ENCODE assay signal across 34 mouse cellular contexts in genomic region chr9:59307890-59308289, GRCm38 (mm10).
"Had no signal": no experiment of that assay in that cellular context is flagged by ENCODE, and none has a peak within 500 bp of the region (broad histone marks: within the 10 kb centered on the region; RNA-seq: fewer than 3 reads in every experiment).

No protein-coding gene starts in this region.

- H3K4me1 ChIP-seq: heart, embryonic 10.5 days; hindbrain, embryonic 10.5 days; hindbrain, embryonic 13.5 days; hindbrain, embryonic 15.5 days; intestine, embryonic 15.5 days; kidney, embryonic 15.5 days had no signal

- ATAC-seq: hindbrain, embryonic 16.5 days; hindbrain, postnatal 0 days; inflammation-experienced regulatory T-cells, adult 6 months; intestine, embryonic 15.5 days; intestine, embryonic 16.5 days; intestine, postnatal 0 days had no signal

- H3K27ac ChIP-seq: heart, embryonic 10.5 days; heart, embryonic 13.5 days; heart, embryonic 15.5 days; hindbrain, embryonic 10.5 days; hindbrain, embryonic 13.5 days; hindbrain, embryonic 14.5 days; hindbrain, embryonic 15.5 days; hindbrain, postnatal 0 days; intestine, embryonic 15.5 days; kidney, embryonic 15.5 days; kidney, postnatal 0 days; layer of hippocampus, adult 2 months; left cerebral cortex, adult 2 months had no signal

- H3K27me3 ChIP-seq: heart, embryonic 13.5 days; heart, embryonic 15.5 days; hindbrain, embryonic 13.5 days; hindbrain, embryonic 15.5 days; intestine, embryonic 15.5 days; kidney, embryonic 15.5 days had no signal

- H3K9ac ChIP-seq: heart, embryonic 13.5 days; heart, embryonic 15.5 days; hindbrain, embryonic 13.5 days; hindbrain, embryonic 14.5 days; hindbrain, embryonic 15.5 days; intestine, embryonic 15.5 days; kidney, embryonic 15.5 days had no signal

- DNase-seq: heart, postnatal 10 days; heart, postnatal 14 days; heart, postnatal 36 days; heart, postnatal 4 days; kidney, adult 11 months; kidney, adult 18-20 months; kidney, adult 2 months; kidney, adult 8-10 months; kidney, adult 9 months; kidney, postnatal 10 days; kidney, postnatal 14 days; kidney, postnatal 25 days; kidney, postnatal 36 days; kidney, postnatal 4 days; layer of hippocampus, adult 9-11 months; layer of hippocampus, postnatal 36 days had no signal

- H3K4me2 ChIP-seq: heart, embryonic 11.5 days; heart, embryonic 13.5 days; heart, embryonic 15.5 days; hindbrain, embryonic 13.5 days; hindbrain, embryonic 14.5 days; hindbrain, embryonic 15.5 days; intestine, embryonic 15.5 days; kidney, embryonic 15.5 days had no signal

- H3K4me3 ChIP-seq: heart, embryonic 10.5 days; heart, embryonic 13.5 days; heart, embryonic 15.5 days; hindbrain, embryonic 10.5 days; hindbrain, embryonic 13.5 days; hindbrain, embryonic 15.5 days; intestine, embryonic 15.5 days; kidney, embryonic 15.5 days; layer of hippocampus, adult 2 months; left cerebral cortex, adult 2 months had no signal

- H3K9me3 ChIP-seq: heart, embryonic 10.5 days; heart, embryonic 15.5 days; hindbrain, embryonic 13.5 days; hindbrain, embryonic 15.5 days; intestine, embryonic 15.5 days; kidney, embryonic 15.5 days had no signal
